Mouse (Mus musculus) spleen, adult 2 months (tissue): Measurements from ENCODE around the gene Dnah8. TPM values are rescaled to one million over a fixed set of nuclear protein-coding genes. Genes with fewer than 3 reads are reported as not detected.

Source experiments
- DNase-seq, 2 experiments: peaks; one replicate each; pipeline versions ENCODE4 v3.0.0 to v3.0.0-alpha.2; 2012 to 2021; ENCODE audit warnings: low spot score in 2 of 2, low read depth in 1 of 2
- H3K27ac ChIP-seq: fragments of 200-500 bp; 2 replicates; pipeline ENCODE4 v1.5.1; 2012; ENCODE audit warnings: low read length, inconsistent platforms; ENCODE audit not compliant: insufficient read depth
- H3K27me3 ChIP-seq: fragments of 200-500 bp; 2 replicates; pipeline ENCODE4 v1.6.1; 2012; ENCODE audit warnings: mild to moderate bottlenecking, moderate library complexity, low read length, inconsistent platforms; ENCODE audit not compliant: control insufficient read depth, insufficient read depth
- H3K36me3 ChIP-seq: fragments of 200-500 bp; 2 replicates; pipeline ENCODE4 v1.6.1; 2012; ENCODE audit warnings: mild to moderate bottlenecking, low read length, inconsistent platforms; ENCODE audit not compliant: control insufficient read depth, insufficient read depth
- H3K4me1 ChIP-seq: fragments of 200-500 bp; 2 replicates; pipeline ENCODE4 v1.6.1; 2011; ENCODE audit warnings: inconsistent platforms; ENCODE audit not compliant: control insufficient read depth, insufficient read depth, insufficient read length
- H3K4me3 ChIP-seq: fragments of 200-500 bp; 2 replicates; pipeline ENCODE4 v1.5.1; 2011; ENCODE audit warnings: mild to moderate bottlenecking, inconsistent platforms; ENCODE audit not compliant: insufficient read depth, insufficient read length; ENCODE audit errors: extremely low read depth
- CTCF ChIP-seq: fragments of 200-500 bp; IDR thresholded peaks from 2 replicates; pipeline ENCODE4 v1.5.1; 2011; ENCODE audit warnings: mild to moderate bottlenecking, inconsistent platforms; ENCODE audit not compliant: insufficient read depth, insufficient read length, insufficient replicate concordance; ENCODE audit errors: extremely low read depth
- POLR2A ChIP-seq: fragments of 200-500 bp; IDR thresholded peaks from 2 replicates; pipeline ENCODE4 v1.6.1; 2011; ENCODE audit warnings: low read depth, low read length, inconsistent platforms
- WGBS: fragments of 180-500 bp; shearing (Covaris S2); methylation state at CpG from one replicate; pipeline ENCODE4 v1.1.7; 2018; 5-methylcytosine and 5-hydroxymethylcytosine counted together
- polyA plus RNA-seq: library from polyadenylated mRNA; depleted of rRNA; stranded (reverse); fragments of >200 nt; gene quantifications from 2 replicates; pipeline ENCODE4 v1.2.3, GENCODE M21; 2012

Dnah8 gene
- polyA plus RNA-seq, 1 experiment, result 10.2 TPM

GRCm38 (mm10) chr17:30764276-30764675 lies 140.1 kb downstream of the Dnah8 start:
- H3K4me1 ChIP-seq, result no peaks in the 10 kb centered on the region
- 94% methylated on average over 8 of the region's 8 CpGs for WGBS
- no peak for DNase-seq
- no peak overlapping the region for H3K4me3 ChIP-seq
- no peak overlapping the region for H3K27ac ChIP-seq
- no peaks in the 10 kb centered on the region for H3K27me3 ChIP-seq
- TF ChIP-seq POLR2A (no peak), CTCF (no peak)
- H3K36me3 ChIP-seq, result no peaks in the 10 kb centered on the region; the same call in 1 of the 2 replicates

- Histone ChIP-seq H3K4me1 (no peaks in the 10 kb centered on the region), H3K27ac (no peak overlapping the region), H3K36me3 (peaks cover 8% of the 10 kb centered on the region), H3K4me3 (no peak overlapping the region), H3K27me3 (no peaks in the 10 kb centered on the region)
- DNase-seq, result no peak
- TF ChIP-seq POLR2A, result no peak
- TF ChIP-seq CTCF, result no peak
Measured at GRCm38 (mm10) chr17:30774416-30774815, 150.3 kb downstream of the Dnah8 start.

- Histone ChIP-seq H3K27me3 (no peaks in the 10 kb centered on the region), H3K4me1 (no peaks in the 10 kb centered on the region), H3K27ac (no peak overlapping the region), H3K36me3 (peaks cover 8% of the 10 kb centered on the region), H3K4me3 (no peak overlapping the region)
- WGBS, result 64% methylated on average over 5 of the region's 5 CpGs
- no peak for DNase-seq
- TF ChIP-seq POLR2A, result no peak
Measured at GRCm38 (mm10) chr17:30775096-30775495, 150.9 kb downstream of the Dnah8 start.

- Histone ChIP-seq H3K27me3 (no peaks in the 10 kb centered on the region), H3K4me1 (no peaks in the 10 kb centered on the region), H3K36me3 (peaks cover 8% of the 10 kb centered on the region), H3K4me3 (no peak overlapping the region), H3K27ac (no peak overlapping the region)
- DNase-seq, result no peak
- 92% methylated on average over 8 of the region's 8 CpGs for WGBS
- no peak for TF ChIP-seq CTCF
Measured at GRCm38 (mm10) chr17:30781046-30781445, 156.9 kb downstream of the Dnah8 start.

GRCm38 (mm10) chr17:30782286-30782685 lies 158.1 kb downstream of the Dnah8 start:
- Histone ChIP-seq H3K27me3 (no peaks in the 10 kb centered on the region), H3K4me1 (no peaks in the 10 kb centered on the region), H3K4me3 (no peak overlapping the region), H3K27ac (no peak overlapping the region), H3K36me3 (peaks cover 4% of the 10 kb centered on the region)
- no peak for DNase-seq
- WGBS, result 93% methylated on average over 14 of the region's 14 CpGs
- TF ChIP-seq POLR2A, result no peak
- TF ChIP-seq CTCF, result no peak

GRCm38 (mm10) chr17:30788361-30788760 lies 164.2 kb downstream of the Dnah8 start:
- H3K27me3 ChIP-seq, result no peaks in the 10 kb centered on the region
- H3K4me3 ChIP-seq, result no peak overlapping the region
- WGBS, result 94% methylated on average over 8 of the region's 8 CpGs

GRCm38 (mm10) chr17:30790816-30791215 lies 166.7 kb downstream of the Dnah8 start:
- no peak overlapping the region for H3K4me3 ChIP-seq
- H3K36me3 ChIP-seq, result no peaks in the 10 kb centered on the region
- TF ChIP-seq CTCF, result no peak
- no peak for TF ChIP-seq POLR2A
- WGBS, result 91% methylated on average over 7 of the region's 7 CpGs
- no peak for DNase-seq
- H3K27me3 ChIP-seq, result no peaks in the 10 kb centered on the region
- no peak overlapping the region for H3K27ac ChIP-seq
- no peaks in the 10 kb centered on the region for H3K4me1 ChIP-seq

More at GRCm38 (mm10) chr17:30788361-30788760, 164.2 kb downstream of the Dnah8 start:
- no peaks in the 10 kb centered on the region for H3K4me1 ChIP-seq
- DNase-seq, result no peak
- no peak overlapping the region for H3K27ac ChIP-seq
- TF ChIP-seq POLR2A (no peak), CTCF (no peak)
- no peaks in the 10 kb centered on the region for H3K36me3 ChIP-seq

- no peak for DNase-seq
- Histone ChIP-seq H3K27me3 (no peaks in the 10 kb centered on the region), H3K4me3 (no peak overlapping the region), H3K27ac (no peak overlapping the region), H3K36me3 (no peaks in the 10 kb centered on the region), H3K4me1 (no peaks in the 10 kb centered on the region)
- WGBS, result 93% methylated on average over 6 of the region's 6 CpGs
- TF ChIP-seq POLR2A (no peak), CTCF (no peak)
Measured at GRCm38 (mm10) chr17:30792396-30792795, 168.2 kb downstream of the Dnah8 start.
